Mouse (Mus musculus) limb, embryonic 14.5 days (tissue): ENCODE results near the gene Gm44596. TPM values are rescaled to one million over a fixed set of nuclear protein-coding genes. Genes with fewer than 3 reads are reported as not detected.

Source experiments
- ATAC-seq: fragments of 200-750 bp; cut with Nextera tagmentation; 2 replicates; pipeline ENCODE4 v1.8.0; 2017; ENCODE audit warnings: low read depth, moderate number of reproducible peaks, moderate TSS enrichment; ENCODE audit not compliant: low FRiP score
- DNase-seq: peaks from one replicate; pipeline ENCODE4 v3.0.0-alpha.2; 2015; ENCODE audit warnings: low spot score
- H3K27ac ChIP-seq: fragments of 300-500 bp; sonication (generic); replicated peaks from 2 replicates; pipeline ENCODE4 v1.5.1; 2014; ENCODE audit warnings: low read depth, mild to moderate bottlenecking, low read length, moderate library complexity, mixed read lengths
- H3K27me3 ChIP-seq: fragments of 300-500 bp; sonication (generic); 2 replicates; pipeline ENCODE4 v1.6.1; 2014; ENCODE audit warnings: low read length, mixed read lengths; ENCODE audit not compliant: control insufficient read depth, insufficient read depth
- H3K36me3 ChIP-seq: fragments of 300-500 bp; sonication (generic); 2 replicates; pipeline ENCODE4 v1.6.1; 2014; ENCODE audit warnings: mild to moderate bottlenecking, low read length, moderate library complexity, mixed read lengths; ENCODE audit not compliant: control insufficient read depth, insufficient read depth
- H3K4me1 ChIP-seq: fragments of 300-500 bp; sonication (generic); 2 replicates; pipeline ENCODE4 v1.6.1; 2014; ENCODE audit warnings: antibody characterized with exemption, low read length, mixed read lengths; ENCODE audit not compliant: control insufficient read depth, insufficient read depth
- H3K4me2 ChIP-seq: fragments of 300-500 bp; sonication (generic); replicated peaks from 2 replicates; pipeline ENCODE4 v1.6.1; 2014; ENCODE audit warnings: low read depth, mild to moderate bottlenecking, low read length, moderate library complexity; ENCODE audit not compliant: severe bottlenecking
- H3K4me3 ChIP-seq: fragments of 300-500 bp; sonication (generic); replicated peaks from 2 replicates; pipeline ENCODE4 v1.5.1; 2014; ENCODE audit warnings: low read length
- H3K9ac ChIP-seq: fragments of 300-500 bp; sonication (generic); 2 replicates; pipeline ENCODE4 v1.6.1; 2014; ENCODE audit warnings: mild to moderate bottlenecking, low read depth, low read length, moderate library complexity; ENCODE audit not compliant: severe bottlenecking
- H3K9me3 ChIP-seq: fragments of 300-500 bp; sonication (generic); 2 replicates; pipeline ENCODE4 v1.6.1; 2016; ENCODE audit warnings: low read length; ENCODE audit not compliant: control insufficient read depth
- POLR2A ChIP-seq: fragments of 200-500 bp; IDR thresholded peaks from 2 replicates; pipeline ENCODE4 v1.8.0; 2012; ENCODE audit warnings: inconsistent platforms, mild to moderate bottlenecking, moderate library complexity, borderline replicate concordance; ENCODE audit not compliant: insufficient read depth, insufficient read length; ENCODE audit errors: extremely low read depth
- WGBS: fragments of 180-500 bp; shearing (Covaris S2); extraction: QIAGEN DNeasy Blood & Tissue Kit; methylation state at CpG from one replicate; pipeline ENCODE4 v1.1.7; 2014; 5-methylcytosine and 5-hydroxymethylcytosine counted together
- polyA plus RNA-seq, 2 experiments: library from polyadenylated mRNA; depleted of rRNA in 1 of 2; stranded (reverse) in 1 of 2; unstranded in 1 of 2; fragments of >200 nt; fragmentation: Nextera tagmentation in 1 of 2; extraction: Ambion mirVana in 1 of 2; gene quantifications; 2 replicates each; pipeline versions ENCODE4 v1.2.1 to v1.2.3; 2012 to 2014

The Gm44596 gene
- polyA plus RNA-seq, 2 experiments = not detected

- Histone ChIP-seq H3K27ac (peak overlapping the region; percentile 97), H3K27me3 (no peaks in the 10 kb centered on the region), H3K4me1 (0 out of 2 replicates have a peak, but pooled peaks cover 3% of the 10 kb centered on the region), H3K4me3 (peak overlapping the region; percentile 50), H3K4me2 (peak overlapping the region; percentile 53), H3K36me3 (peaks cover 5% of the 10 kb centered on the region), H3K9ac (peak overlapping the region; percentile 86), H3K9me3 (no peaks in the 10 kb centered on the region)
- WGBS = 41% methylated on average over 15 of the region's 16 CpGs
- DNase-seq = no peak
- no peak for ATAC-seq
- TF ChIP-seq POLR2A = no peak
These were observed 48.4 kb downstream of the Gm44596 start for GRCm38 (mm10) chr6:128423496-128424268.

DNA sequence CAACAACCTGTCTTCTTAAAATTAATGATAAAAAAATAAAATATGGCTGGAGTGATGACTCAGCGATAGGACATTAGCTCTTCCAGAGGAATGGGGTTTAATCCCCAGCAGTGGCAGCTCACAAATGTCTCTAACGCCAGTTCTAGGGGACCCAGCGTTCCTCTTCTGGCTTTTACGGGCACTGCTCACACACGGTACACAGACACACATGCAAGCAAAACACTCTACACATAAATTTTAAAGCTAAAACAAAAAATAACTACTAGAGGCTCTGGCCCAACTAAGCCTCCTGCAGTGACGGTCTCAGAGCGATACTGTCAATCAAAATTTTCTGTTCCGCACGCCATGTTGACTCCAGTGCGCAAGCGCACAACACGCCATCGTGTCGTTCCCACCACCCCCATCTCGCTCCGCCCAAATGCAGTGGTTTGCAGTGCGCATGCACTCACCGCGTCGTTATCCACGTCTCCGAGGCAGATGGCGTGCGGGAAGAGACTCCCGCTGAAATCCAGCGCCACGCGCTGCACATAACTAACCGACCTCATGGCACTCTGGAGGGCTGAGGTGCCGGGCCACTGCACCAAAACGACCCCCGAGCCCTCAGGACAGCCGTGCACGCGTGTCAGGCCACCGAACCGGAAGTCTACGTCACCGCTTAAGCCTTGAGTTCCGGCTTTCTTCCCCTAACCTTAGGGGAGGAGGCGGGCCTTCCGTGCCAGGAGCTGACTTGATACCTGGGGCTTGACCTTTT, 49.1 kb downstream of the Gm44596 start, which contains the start of gene Itfg2:
Gene Itfg2, minus strand, starts transcription at position 663 of the 751 bp plus-strand sequence.
- peak; percentile 88; the same call in 1 of the 2 replicates for TF ChIP-seq POLR2A
- Histone ChIP-seq H3K4me1 (0 out of 2 replicates have a peak, but pooled peaks cover 3% of the 10 kb centered on the region), H3K4me3 (peak within 1 kb of the TSS; percentile 50), H3K36me3 (peaks cover 13% of the 10 kb centered on the region), H3K4me2 (peak within 1 kb of the TSS; percentile 53), H3K9me3 (no peaks in the 10 kb centered on the region), H3K27me3 (no peaks in the 10 kb centered on the region), H3K27ac (peak within 1 kb of the TSS; percentile 97), H3K9ac (peak within 1 kb of the TSS; percentile 86)
- WGBS = under 1% methylated on average over 42 of the region's 42 CpGs
- DNase-seq = peak; percentile 94
- ATAC-seq = peak; percentile 95

GRCm38 (mm10) chr6:128425046-128425445, 49.7 kb downstream of the Gm44596 start:
- Histone ChIP-seq H3K9ac (peak overlapping the region; percentile 86), H3K9me3 (no peaks in the 10 kb centered on the region), H3K36me3 (peaks cover 18% of the 10 kb centered on the region), H3K27me3 (no peaks in the 10 kb centered on the region), H3K4me3 (peak overlapping the region; percentile 50), H3K4me1 (0 out of 2 replicates have a peak, but pooled peaks cover 3% of the 10 kb centered on the region), H3K4me2 (peak overlapping the region; percentile 53), H3K27ac (peak overlapping the region; percentile 97)
- no peak for DNase-seq
- ATAC-seq = no peak
- 18% methylated on average over 9 of the region's 9 CpGs for WGBS
- TF ChIP-seq POLR2A = no peak

GRCm38 (mm10) chr6:128427571-128427970, 52.3 kb downstream of the Gm44596 start:
- Histone ChIP-seq H3K4me1 (0 out of 2 replicates have a peak, but pooled peaks cover 3% of the 10 kb centered on the region), H3K4me3 (no peak overlapping the region), H3K36me3 (peaks cover 43% of the 10 kb centered on the region), H3K4me2 (no peak overlapping the region), H3K27me3 (no peaks in the 10 kb centered on the region), H3K9me3 (no peaks in the 10 kb centered on the region), H3K27ac (no peak overlapping the region), H3K9ac (no peak overlapping the region)
- ATAC-seq = no peak
- WGBS = 93% methylated on average over 5 of the region's 5 CpGs
- TF ChIP-seq POLR2A = no peak
- no peak for DNase-seq

DNA sequence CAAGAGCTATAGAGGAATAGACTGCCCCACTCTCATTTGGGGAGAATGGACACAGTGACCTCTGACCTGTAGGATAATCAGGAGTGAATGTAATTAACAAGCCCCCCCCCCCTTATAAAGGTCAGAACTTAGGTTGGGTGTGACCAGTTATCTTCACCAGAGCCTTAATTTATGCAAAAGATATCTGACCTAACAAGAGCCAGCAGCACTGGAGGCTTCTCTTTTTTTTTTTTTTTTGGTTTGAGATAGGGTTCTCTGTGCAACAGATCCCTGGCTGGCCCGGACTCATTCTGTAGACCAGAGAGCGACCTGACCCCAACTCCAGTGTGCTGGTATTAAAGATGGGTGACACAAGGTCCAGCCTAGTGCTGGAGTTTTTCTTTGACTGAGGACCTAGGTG, 54.0 kb downstream of the Gm44596 start:
- WGBS = 95% methylated on average over 2 of the region's 2 CpGs
- peaks cover 60% of the 10 kb centered on the region for H3K36me3 ChIP-seq

More for the DNA sequence above, 54.0 kb downstream of the Gm44596 start:
- DNase-seq (no peak), ATAC-seq (no peak)
- Histone ChIP-seq H3K4me3 (no peak overlapping the region), H3K4me1 (0 out of 2 replicates have a peak, but pooled peaks cover 3% of the 10 kb centered on the region), H3K9me3 (no peaks in the 10 kb centered on the region), H3K4me2 (no peak overlapping the region), H3K9ac (no peak overlapping the region), H3K27me3 (no peaks in the 10 kb centered on the region), H3K27ac (no peak overlapping the region)
- TF ChIP-seq POLR2A = no peak
